Mouse (Mus musculus) layer of hippocampus, postnatal 10 days (tissue): Measurements from ENCODE around the gene Vsnl1. TPM values are rescaled to one million over a fixed set of nuclear protein-coding genes. Genes with fewer than 3 reads are reported as not detected.

Source experiments
- DNase-seq, 2 experiments: peaks; one replicate each; pipeline ENCODE4 v3.0.0; 2021; ENCODE audit warnings: low spot score in 2 of 2
- total RNA-seq, 2 experiments: library from RNA; stranded (reverse); gene quantifications; 2 replicates each; pipeline ENCODE4 v1.2.3; 2021

Gene Vsnl1
- total RNA-seq, 2 experiments from 2014 or later: 288 to 320 TPM

GRCm38 (mm10) chr12:11389141-11389540 is 47.3 kb downstream of the Vsnl1 start:
- DNase-seq: no peak

- no peak for DNase-seq
Measured at GRCm38 (mm10) chr12:11384754-11385153, 51.7 kb downstream of the Vsnl1 start.

- no peak for DNase-seq
Measured at GRCm38 (mm10) chr12:11379396-11379795, 57.0 kb downstream of the Vsnl1 start.

- DNase-seq: peak; percentile 34 to 45
Measured at GRCm38 (mm10) chr12:11370056-11370455, 66.4 kb downstream of the Vsnl1 start.

GRCm38 (mm10) chr12:11367099-11367765 is 69.2 kb downstream of the Vsnl1 start:
- DNase-seq: no peak

- no peak for DNase-seq
Measured at GRCm38 (mm10) chr12:11364870-11365269, 71.5 kb downstream of the Vsnl1 start.

GRCm38 (mm10) chr12:11362435-11362834 is 74.0 kb downstream of the Vsnl1 start:
- DNase-seq: no peak

- peak; percentile 82 to 85 for DNase-seq
Measured at GRCm38 (mm10) chr12:11350895-11351294, 85.5 kb downstream of the Vsnl1 start.

GRCm38 (mm10) chr12:11349870-11350269 is 86.5 kb downstream of the Vsnl1 start:
- no peak for DNase-seq

GRCm38 (mm10) chr12:11348423-11348822 is 88.0 kb downstream of the Vsnl1 start:
- DNase-seq: no peak

- DNase-seq: no peak
Measured at GRCm38 (mm10) chr12:11345963-11346362, 90.5 kb downstream of the Vsnl1 start.

GRCm38 (mm10) chr12:11342020-11342600 is 94.3 kb downstream of the Vsnl1 start:
- DNase-seq: no peak

- no peak for DNase-seq
Measured at GRCm38 (mm10) chr12:11338251-11338650, 98.2 kb downstream of the Vsnl1 start.

- DNase-seq: peak; percentile 46 to 53
Measured at GRCm38 (mm10) chr12:11336845-11337244, 99.6 kb downstream of the Vsnl1 start.

GRCm38 (mm10) chr12:11326483-11326882 is 109.9 kb downstream of the Vsnl1 start:
- DNase-seq: no peak

- DNase-seq: no peak
Measured at GRCm38 (mm10) chr12:11324480-11324879, 111.9 kb downstream of the Vsnl1 start.

- DNase-seq: no peak
Measured at GRCm38 (mm10) chr12:11317671-11318070, 118.7 kb downstream of the Vsnl1 start.

- DNase-seq: no peak
Measured at GRCm38 (mm10) chr12:11313840-11314239, 122.6 kb downstream of the Vsnl1 start.

GRCm38 (mm10) chr12:11311106-11311505 is 125.3 kb downstream of the Vsnl1 start:
- no peak for DNase-seq

GRCm38 (mm10) chr12:11306753-11307645 is 129.4 kb downstream of the Vsnl1 start:
- no peak for DNase-seq

GRCm38 (mm10) chr12:11300858-11301257 is 135.6 kb downstream of the Vsnl1 start:
- DNase-seq: no peak

- no peak for DNase-seq
Measured at GRCm38 (mm10) chr12:11286382-11286781, 150.0 kb downstream of the Vsnl1 start.
